Mouse (Mus musculus): ENCODE measurements around the gene Ccdc65.

DNA sequence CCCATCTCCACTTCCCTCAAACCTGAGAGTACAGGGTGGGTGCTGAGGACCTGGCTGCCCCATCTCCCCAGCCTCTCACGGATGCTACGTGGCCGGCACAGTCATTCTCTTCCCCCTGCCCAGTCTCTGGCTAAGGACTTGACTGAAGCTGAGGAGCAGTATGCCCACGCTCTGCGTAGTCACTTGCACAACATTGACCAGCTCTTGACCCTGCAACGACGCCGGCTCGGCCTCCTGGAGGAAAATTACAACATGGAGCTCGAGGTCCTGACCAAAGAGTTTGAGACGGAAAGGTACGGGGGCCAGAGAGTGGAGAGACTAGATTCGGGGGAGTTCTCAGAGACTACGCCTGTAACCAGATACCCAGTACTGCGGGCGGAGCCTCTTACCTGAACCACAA is 9.3 kb downstream of the Ccdc65 start:
- TF ChIP-seq CTCF (IDR thresholded peaks at IDR 0.05; ENCODE audit: low read depth, low read length) (no peak), TAL1 (conservative IDR thresholded peaks at IDR 0.05; ENCODE audit: low read depth, low read length) (no peak)

All from G1E (cell line).